Mouse (Mus musculus): ENCODE results near the gene Cic. TPM values are rescaled to one million over a fixed set of nuclear protein-coding genes. Genes with fewer than 3 reads are reported as not detected.

Cic gene
- polyA plus RNA-seq, 1 experiment from 2014 or later: 23.5 TPM

DNA sequence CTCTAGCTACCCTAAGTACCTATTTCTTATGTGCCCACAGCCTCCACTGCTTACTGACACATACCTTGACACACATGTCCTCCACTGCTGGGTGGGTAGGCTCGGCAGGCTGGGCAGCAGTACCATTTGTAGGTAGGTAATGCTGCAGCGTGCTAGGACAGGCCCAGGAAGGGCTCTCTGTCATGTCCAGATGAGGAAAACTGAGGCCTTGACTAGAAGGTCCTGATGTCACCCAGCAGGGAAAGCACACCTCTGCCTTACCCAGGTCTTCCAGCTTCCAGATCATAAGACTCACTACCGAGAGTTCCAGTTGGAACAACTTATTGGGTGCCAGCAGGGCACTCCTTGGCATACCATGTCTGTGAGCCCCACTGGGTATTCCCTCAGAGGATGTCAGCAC lies 7.5 kb downstream of the Cic start:
- DNase-seq (ENCODE audit: low spot score): no peak
- H3K27ac ChIP-seq: no peak overlapping the region
- 86% methylated on average over 3 of the region's 3 CpGs for WGBS
- no peak overlapping the region for H3K4me3 ChIP-seq
- peaks cover 67% of the 10 kb centered on the region for H3K4me1 ChIP-seq (replicated peaks)
- H3K27me3 ChIP-seq (ENCODE audit: insufficient read depth, poor library complexity, severe bottlenecking): no peaks in the 10 kb centered on the region
- H3K36me3 ChIP-seq: peaks cover 31% of the 10 kb centered on the region
- no peaks in the 10 kb centered on the region for H3K9me3 ChIP-seq

DNA sequence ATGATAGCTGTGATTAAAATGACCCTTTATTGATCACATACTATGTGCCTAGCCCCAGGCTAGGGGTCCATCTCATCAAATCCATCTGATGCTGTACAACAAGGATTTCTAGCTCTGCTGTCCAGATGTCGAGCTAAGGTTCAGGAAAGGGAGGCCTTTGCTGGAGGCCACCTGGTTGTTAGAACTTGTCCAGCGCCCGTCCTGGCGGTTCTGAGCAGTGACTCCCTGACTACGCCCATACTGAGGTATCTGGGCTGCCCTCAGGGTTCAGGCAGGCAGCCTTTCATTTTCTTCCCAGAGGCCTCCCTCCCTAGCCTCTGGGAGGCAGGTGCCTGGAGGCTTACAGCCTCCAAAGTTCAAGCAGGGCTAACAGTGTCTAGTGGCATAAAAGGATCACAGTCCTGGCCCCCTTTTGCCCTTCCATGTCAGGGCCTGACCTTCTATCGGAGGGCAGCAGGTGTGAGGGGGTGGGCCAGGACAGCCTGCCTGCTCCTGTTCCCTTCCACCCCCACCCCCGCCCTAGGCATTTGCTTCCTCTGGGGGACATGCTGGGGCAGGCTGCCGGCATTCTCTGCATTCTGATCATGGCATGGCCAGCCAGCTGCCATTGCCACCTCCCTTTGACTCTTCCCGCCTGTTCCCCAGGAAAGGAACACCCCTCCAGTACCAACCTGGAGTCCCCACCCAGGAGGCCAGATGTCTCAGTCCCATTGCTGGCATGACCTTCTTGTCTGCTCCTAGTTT lies 8.2 kb downstream of the Cic start:
- Histone ChIP-seq H3K27ac (peak overlapping the region; percentile 70), H3K36me3 (peaks cover 31% of the 10 kb centered on the region), H3K4me1 (replicated peaks) (peaks cover 67% of the 10 kb centered on the region), H3K9me3 (no peaks in the 10 kb centered on the region), H3K4me3 (no peak overlapping the region; the same call in 1 of the 2 replicates), H3K27me3 (ENCODE audit: insufficient read depth, poor library complexity, severe bottlenecking) (no peaks in the 10 kb centered on the region)
- no peak for DNase-seq (ENCODE audit: low spot score)
- WGBS: 54% methylated on average over 9 of the region's 9 CpGs

DNA sequence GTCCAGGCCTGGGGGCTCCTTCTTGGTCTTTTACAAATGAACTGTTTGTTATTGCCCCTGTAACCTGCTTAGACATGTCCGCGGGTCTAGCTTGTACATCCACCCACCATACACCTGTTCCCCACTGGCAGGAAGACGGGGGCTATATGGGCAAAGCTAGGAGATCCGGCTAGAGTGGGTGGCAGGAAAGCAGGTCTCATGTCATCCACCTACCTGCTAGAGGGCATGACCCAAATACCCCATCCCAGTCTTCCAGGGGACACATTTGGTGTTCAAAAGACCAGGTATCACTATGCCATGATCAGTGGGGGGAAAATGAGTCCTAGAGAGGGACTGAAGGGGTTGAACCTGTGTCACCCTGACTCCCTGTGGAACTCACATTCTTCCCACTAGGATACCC lies 9.9 kb downstream of the Cic start:
- no peaks in the 10 kb centered on the region for H3K9me3 ChIP-seq
- H3K4me1 ChIP-seq (replicated peaks): peaks cover 74% of the 10 kb centered on the region
- peak overlapping the region; percentile 98 for H3K27ac ChIP-seq
- no peaks in the 10 kb centered on the region for H3K27me3 ChIP-seq (ENCODE audit: insufficient read depth, poor library complexity, severe bottlenecking)
- peaks cover 14% of the 10 kb centered on the region for H3K36me3 ChIP-seq
- 89% methylated on average over 4 of the region's 4 CpGs for WGBS
- no peak for DNase-seq (ENCODE audit: low spot score)
- H3K4me3 ChIP-seq: peak overlapping the region; percentile 85

DNA sequence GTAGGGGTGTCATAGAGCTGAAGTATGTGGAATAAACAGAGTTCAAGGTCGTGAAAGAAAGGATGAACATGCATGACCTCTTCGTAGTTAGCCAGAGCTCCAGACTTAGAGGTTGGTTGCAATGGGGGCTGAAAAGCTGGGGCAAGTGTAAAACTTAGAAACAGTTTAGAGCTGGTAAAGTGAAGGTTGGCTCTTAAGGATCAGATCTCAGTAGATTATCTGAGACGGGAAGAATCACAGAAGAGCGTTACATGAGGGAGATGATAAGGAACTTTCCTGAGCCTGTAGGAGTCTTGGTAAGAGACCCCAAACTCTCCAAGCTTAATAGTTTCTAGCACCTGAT lies 10.5 kb downstream of the Cic start:
- WGBS: 16% methylated on average over 4 of the region's 4 CpGs
- Histone ChIP-seq H3K27me3 (ENCODE audit: insufficient read depth, poor library complexity, severe bottlenecking) (no peaks in the 10 kb centered on the region), H3K9me3 (no peaks in the 10 kb centered on the region), H3K36me3 (peaks cover 8% of the 10 kb centered on the region), H3K27ac (peak overlapping the region; percentile 98), H3K4me1 (replicated peaks) (peaks cover 78% of the 10 kb centered on the region), H3K4me3 (peak overlapping the region; percentile 85)
- no peak for DNase-seq (ENCODE audit: low spot score)

DNA sequence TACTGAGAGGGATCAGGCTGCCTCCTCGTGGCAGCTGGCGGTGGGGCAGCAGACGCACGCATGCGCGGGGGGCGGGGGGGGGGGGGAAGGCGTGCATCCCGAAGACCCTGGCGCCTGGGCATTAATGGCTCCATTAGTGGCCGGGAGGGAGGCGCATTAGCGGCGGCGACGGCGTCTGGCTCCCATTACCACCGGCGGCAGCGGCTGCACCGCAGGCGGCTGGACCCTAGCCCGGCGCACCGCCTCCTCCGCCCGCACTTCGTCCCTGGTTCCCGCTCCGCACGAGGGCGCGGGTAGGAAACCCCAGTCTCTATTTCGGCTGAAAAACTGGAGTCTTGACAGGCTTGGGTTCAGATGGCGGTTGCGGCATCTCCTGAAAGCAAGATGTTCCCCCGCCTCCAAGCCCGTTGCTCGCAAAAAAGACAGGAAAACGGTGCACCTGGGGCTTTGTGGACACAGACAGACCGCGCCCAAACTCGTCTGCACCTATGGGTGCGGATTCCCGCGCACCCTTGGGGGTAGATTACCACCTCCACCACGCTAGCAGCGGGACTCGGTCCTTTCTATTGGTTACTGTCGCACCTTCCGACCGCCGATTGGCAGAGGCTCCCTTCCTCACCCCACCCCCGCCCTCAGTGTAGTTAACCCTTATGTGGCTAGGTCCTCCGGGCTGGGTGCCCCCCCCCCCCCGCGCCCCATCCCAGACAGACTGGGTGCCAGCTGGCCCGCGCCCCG lies 11.0 kb downstream of the Cic start:
- WGBS: under 1% methylated on average over 60 of the region's 60 CpGs
- H3K36me3 ChIP-seq: peaks cover 3% of the 10 kb centered on the region
- peak; percentile 91 for DNase-seq (ENCODE audit: low spot score)
- peak overlapping the region; percentile 98 for H3K27ac ChIP-seq
- no peaks in the 10 kb centered on the region for H3K9me3 ChIP-seq
- H3K27me3 ChIP-seq (ENCODE audit: insufficient read depth, poor library complexity, severe bottlenecking): no peaks in the 10 kb centered on the region
- peaks cover 78% of the 10 kb centered on the region for H3K4me1 ChIP-seq (replicated peaks)
- H3K4me3 ChIP-seq: peak overlapping the region; percentile 85

DNA sequence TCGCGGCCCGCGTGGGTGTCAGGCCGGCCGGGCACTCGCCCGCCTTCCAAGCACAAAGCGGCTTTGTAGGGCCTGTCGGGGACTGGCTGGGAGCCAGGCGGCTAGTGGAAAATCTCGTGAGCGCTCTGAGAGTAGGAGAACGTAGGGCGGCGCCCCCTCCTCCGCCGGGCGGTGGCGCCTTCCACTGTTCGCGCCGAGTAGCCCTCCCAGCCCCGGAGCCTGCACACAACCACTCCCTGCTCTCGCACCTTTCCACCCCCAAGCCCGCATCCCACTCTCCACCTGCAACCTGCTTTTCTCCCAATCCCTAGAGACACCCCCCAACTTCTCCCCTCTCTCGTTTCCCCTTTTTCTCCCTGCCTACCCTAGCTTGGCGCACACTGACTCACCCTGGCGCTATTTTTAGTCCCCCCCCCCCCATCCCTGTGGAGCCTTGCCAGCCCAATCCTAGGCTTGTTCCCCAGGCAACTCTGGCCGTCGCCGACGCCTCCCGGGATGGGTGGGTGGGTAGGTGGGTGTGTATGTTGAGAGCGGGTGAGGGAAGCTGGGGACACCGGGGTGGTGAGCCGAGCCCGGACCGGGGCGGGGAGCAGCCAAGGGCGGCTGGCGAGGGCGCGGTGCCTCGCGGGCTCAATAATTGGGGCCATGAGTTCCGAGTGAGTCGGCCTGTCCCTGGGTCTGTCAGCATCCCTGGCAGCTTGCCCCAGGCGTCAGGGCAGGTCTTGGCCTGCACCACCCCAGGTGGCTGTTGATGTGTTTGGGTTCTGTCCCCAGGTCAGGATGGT lies 11.8 kb downstream of the Cic start:
- Histone ChIP-seq H3K27ac (peak overlapping the region; percentile 98), H3K27me3 (ENCODE audit: insufficient read depth, poor library complexity, severe bottlenecking) (no peaks in the 10 kb centered on the region), H3K4me3 (peak overlapping the region; percentile 85), H3K4me1 (replicated peaks) (peaks cover 84% of the 10 kb centered on the region), H3K9me3 (no peaks in the 10 kb centered on the region), H3K36me3 (no peaks in the 10 kb centered on the region)
- under 1% methylated on average over 49 of the region's 49 CpGs for WGBS
- DNase-seq (ENCODE audit: low spot score): peak; percentile 88

DNA sequence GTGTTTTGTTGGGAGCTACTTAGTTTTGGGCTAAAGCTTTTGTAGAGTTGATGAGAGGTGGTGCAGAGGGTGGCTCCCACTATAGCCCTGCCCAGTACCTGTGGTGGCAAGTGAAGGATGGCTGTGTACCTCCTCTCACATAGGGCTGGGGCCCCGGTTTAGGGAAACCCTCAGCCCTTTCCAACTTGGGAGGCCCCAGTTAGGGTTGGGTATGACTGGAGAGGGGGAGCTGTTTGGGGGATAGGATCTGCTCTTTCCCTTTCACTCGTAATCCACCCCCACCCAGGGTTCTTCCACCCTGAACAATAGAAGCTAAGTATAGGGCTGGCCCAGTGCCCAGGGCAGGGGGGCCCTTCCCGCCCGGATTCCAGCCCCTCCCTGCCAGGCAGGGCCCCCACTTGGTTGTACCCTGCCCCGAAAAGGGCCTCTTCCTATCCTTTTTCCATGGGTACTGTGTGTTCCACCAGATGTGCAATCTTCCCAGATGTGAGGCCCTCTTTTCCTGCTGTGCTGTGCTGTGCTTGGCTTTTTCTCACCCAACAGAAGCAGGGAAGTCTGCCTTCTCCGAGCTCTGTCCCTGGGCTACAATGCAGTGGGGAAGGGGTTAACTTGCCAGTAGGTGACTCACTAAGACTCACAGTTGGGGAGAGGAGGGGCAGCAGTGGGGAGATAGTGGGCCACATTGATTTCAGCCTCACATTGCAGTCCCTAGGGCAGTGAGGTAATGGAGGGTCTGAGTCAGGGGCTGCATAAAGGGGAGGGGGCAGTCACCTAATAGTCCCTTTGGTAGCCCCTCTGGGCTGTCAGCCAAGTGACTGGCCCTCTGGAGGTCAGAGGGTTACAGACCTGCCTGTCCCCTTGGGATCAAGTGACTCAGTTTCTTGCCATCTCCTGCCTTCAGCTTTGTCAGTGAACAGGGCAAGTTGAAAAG lies 12.6 kb downstream of the Cic start:
- peak; percentile 44 for DNase-seq (ENCODE audit: low spot score)
- peaks cover 8% of the 10 kb centered on the region for H3K36me3 ChIP-seq
- no peaks in the 10 kb centered on the region for H3K27me3 ChIP-seq (ENCODE audit: insufficient read depth, poor library complexity, severe bottlenecking)
- no peaks in the 10 kb centered on the region for H3K9me3 ChIP-seq
- WGBS: 1% methylated on average over 6 of the region's 6 CpGs
- peak overlapping the region; percentile 85 for H3K4me3 ChIP-seq
- peaks cover 84% of the 10 kb centered on the region for H3K4me1 ChIP-seq (replicated peaks)
- peak overlapping the region; percentile 98 for H3K27ac ChIP-seq

DNA sequence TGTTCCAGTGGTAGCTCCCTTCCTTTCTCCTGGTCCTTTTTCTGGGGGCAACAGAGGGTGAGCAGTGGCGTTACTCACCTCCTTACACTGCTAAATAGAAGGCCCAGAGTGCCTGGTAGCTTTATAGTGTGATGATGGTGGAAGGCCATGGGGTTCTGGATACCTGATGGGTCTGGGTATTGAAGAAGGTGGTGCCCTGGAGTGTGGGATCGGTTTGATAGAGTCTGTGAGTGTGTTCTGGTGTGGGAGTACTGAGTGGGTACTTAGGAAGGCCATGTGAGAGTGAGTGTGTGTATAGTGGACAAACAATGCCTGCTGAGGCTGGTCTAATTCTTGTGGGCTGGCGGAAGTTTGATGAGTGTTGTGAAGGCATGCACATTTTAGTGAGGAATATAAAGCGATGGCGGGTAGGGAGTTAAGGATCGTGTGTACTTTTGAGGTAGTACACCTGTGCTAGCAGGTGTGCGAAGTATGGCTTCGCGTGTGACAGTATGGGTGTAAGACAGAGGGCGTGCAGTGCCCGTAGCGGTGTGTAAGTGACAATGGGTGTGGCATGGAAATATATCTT lies 13.7 kb downstream of the Cic start:
- peaks cover 20% of the 10 kb centered on the region for H3K36me3 ChIP-seq
- DNase-seq (ENCODE audit: low spot score): no peak
- WGBS: 29% methylated on average over 12 of the region's 12 CpGs
- H3K27me3 ChIP-seq (ENCODE audit: insufficient read depth, poor library complexity, severe bottlenecking): no peaks in the 10 kb centered on the region
- H3K4me1 ChIP-seq (replicated peaks): peaks cover 75% of the 10 kb centered on the region
- H3K27ac ChIP-seq: peak overlapping the region; percentile 98
- H3K4me3 ChIP-seq: peak overlapping the region; percentile 85
- H3K9me3 ChIP-seq: no peaks in the 10 kb centered on the region

DNA sequence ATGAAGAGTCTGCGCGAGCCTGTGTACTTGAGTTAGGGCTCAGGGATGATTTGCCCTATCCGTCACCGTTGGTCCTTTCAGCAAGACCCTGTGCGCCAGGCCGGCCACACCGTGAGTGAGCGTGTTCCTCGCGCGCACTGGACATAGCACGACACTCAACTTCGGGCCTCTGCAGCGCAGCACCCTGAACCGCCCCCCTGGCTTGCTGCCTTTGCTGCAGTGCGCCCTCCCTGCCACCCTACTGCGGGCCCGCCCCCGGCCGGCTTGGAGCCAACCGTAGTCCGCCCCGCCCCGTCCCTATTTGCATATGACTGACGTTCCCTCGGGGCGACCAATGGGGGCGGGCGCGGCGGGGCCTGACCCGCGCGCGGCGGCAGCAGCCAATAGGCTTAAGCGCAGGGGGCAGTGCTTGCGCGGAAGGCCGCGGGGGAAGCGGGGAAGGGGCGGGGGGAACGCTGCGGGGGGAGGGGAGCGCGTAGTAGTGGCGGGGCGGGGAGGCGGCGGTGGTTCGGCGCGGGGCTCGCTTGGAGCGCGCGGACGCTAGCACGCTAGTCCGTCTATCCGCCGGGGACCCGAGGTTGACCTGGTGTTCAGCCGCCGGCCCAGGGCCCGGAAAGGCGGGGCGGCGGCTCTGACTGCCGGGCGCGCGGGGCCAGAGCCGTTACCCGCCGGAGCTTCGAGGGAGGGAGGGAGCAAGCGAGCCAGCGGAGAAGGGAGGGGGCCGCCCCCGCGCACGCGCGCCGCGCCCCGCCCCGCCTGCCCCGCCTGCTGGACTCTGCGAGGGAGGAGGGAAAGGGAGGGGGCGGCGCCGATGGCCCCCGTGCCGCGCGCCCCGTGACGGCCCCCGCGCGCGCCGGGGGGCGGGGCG lies 14.5 kb downstream of the Cic start:
- no peaks in the 10 kb centered on the region for H3K9me3 ChIP-seq
- H3K4me3 ChIP-seq: peak overlapping the region; percentile 85
- WGBS: under 1% methylated on average over 80 of the region's 108 CpGs
- H3K36me3 ChIP-seq: peaks cover 27% of the 10 kb centered on the region
- DNase-seq (ENCODE audit: low spot score): peak; percentile 97
- H3K27me3 ChIP-seq (ENCODE audit: insufficient read depth, poor library complexity, severe bottlenecking): no peaks in the 10 kb centered on the region
- peaks cover 74% of the 10 kb centered on the region for H3K4me1 ChIP-seq (replicated peaks)
- H3K27ac ChIP-seq: peak overlapping the region; percentile 98

DNA sequence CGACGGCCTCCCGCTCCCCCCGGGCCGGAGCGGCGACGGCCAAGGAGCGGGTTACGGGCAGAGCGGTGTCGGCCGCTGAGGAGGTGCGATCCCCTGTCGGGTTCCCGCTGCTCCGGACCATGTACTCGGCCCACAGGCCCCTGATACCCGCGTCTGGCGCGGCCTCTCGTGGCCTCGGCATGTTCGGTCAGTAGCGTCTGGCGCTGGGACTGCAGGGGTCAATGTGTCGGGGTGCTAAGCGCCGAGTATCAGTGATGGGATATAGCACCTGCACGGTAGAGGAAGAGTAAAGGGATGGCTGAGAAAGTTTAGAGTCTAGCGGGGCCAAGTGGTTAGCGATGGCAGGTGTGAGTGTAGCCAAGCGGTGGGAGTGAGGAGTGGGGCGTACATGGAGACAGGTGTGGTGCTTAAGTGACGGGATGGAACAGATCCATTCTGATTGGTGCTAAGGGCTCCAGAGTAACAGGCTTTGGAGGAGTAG lies 15.3 kb downstream of the Cic start:
- WGBS: under 1% methylated on average over 36 of the region's 36 CpGs
- Histone ChIP-seq H3K27me3 (ENCODE audit: insufficient read depth, poor library complexity, severe bottlenecking) (no peaks in the 10 kb centered on the region), H3K36me3 (peaks cover 35% of the 10 kb centered on the region), H3K27ac (peak overlapping the region; percentile 98), H3K9me3 (no peaks in the 10 kb centered on the region), H3K4me1 (replicated peaks) (peaks cover 68% of the 10 kb centered on the region), H3K4me3 (peak overlapping the region; percentile 85)
- DNase-seq (ENCODE audit: low spot score): peak; percentile 66

DNA sequence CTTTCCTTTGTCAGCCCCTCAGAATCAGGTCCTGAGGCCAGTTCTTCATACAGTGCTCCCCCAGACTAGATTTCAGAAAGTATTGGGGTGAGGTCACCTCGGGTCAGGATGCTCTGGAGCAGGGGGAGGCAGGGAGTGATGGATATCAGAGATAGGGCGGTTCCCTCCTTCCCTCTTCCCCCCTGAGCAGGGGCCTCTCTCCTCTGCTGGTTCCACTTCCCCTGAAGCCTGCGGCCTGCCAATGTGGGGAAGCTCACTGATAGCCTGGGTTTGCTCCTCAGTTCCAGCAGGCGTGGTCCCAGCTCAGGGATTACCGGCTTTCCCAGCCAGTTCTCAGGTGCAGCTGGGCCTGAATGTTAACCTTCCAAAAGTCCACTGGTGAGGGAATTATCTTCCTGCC lies 16.1 kb downstream of the Cic start:
- 33% methylated on average over 5 of the region's 5 CpGs for WGBS
- no peak for DNase-seq (ENCODE audit: low spot score)
- peak overlapping the region; percentile 85 for H3K4me3 ChIP-seq
- no peaks in the 10 kb centered on the region for H3K9me3 ChIP-seq
- peak overlapping the region; percentile 98 for H3K27ac ChIP-seq
- peaks cover 61% of the 10 kb centered on the region for H3K4me1 ChIP-seq (replicated peaks)
- peaks cover 43% of the 10 kb centered on the region for H3K36me3 ChIP-seq
- no peaks in the 10 kb centered on the region for H3K27me3 ChIP-seq (ENCODE audit: insufficient read depth, poor library complexity, severe bottlenecking)

All from hindbrain, embryonic 10.5 days (tissue).